Mouse (Mus musculus): ENCODE results near the gene Zkscan6.

DNA sequence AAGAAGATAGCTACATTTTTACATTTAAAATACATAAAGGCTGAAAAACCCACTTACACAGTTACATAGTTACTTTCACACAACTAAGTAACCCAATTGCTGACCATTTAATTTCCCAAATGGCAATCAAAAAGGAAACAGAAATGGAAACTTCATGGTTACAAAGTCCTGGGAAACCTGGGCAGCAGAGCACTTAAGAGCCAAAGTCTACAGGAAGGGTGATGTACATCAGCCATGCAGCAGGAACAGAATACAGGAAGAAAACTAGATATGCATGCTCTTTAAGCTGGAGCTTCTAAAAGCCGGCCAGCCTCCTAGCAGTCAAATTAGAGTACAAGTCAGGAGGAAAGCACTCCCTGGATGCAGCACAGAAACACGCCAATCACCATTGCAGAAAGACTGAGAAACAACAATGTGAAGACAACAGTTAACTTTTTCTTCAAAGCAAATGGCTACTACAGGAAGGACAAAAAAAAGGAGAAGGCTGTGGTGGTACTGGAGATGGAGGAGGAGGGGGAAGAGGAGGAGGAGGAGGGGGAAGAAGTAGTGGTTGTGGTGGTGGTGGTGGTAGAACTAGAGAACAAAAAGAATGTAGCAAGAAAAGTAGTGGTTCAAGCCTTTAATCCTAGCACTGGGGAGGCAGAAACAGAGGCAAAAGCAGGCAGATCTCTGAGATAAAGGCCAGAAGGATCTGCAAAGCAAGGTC is 29.9 kb upstream of the Zkscan6 start:
- TF ChIP-seq CTCF (IDR thresholded peaks at IDR 0.05; ENCODE audit: extremely low read depth, insufficient read length, insufficient replicate concordance, low read depth, low read length) (no peak), POLR2A (IDR thresholded peaks at IDR 0.05; ENCODE audit: low read depth, low read length) (no peak)

All from small intestine, adult 2 months (tissue).